Mouse (Mus musculus) layer of hippocampus, postnatal 14 days (tissue): Measurements from ENCODE around the gene Slc4a5. TPM values are rescaled to one million over a fixed set of nuclear protein-coding genes. Genes with fewer than 3 reads are reported as not detected.
A peak's percentile ranks its signal among the peaks of the same experiment; 100 is the strongest.

ENCODE experiments used
- DNase-seq, 2 experiments: peaks; one replicate each; pipeline ENCODE4 v3.0.0; 2021 to 2022; ENCODE audit warnings: low spot score in 2 of 2, mixed read lengths in 1 of 2
- total RNA-seq, 2 experiments: library from RNA; stranded (reverse); gene quantifications; 2 replicates each; pipeline ENCODE4 v1.2.3; 2021

Slc4a5 gene
- total RNA-seq, 2 experiments from 2014 or later, result 0.41 to 11.9 TPM

- DNase-seq, result peak; percentile 66 to 78
Observed at GRCm38 (mm10) chr6:83215002-83215666, 4.5 kb upstream of the Slc4a5 start.

- DNase-seq, result no peak
Observed at GRCm38 (mm10) chr6:83231486-83231885, 11.9 kb downstream of the Slc4a5 start.

GRCm38 (mm10) chr6:83233306-83233705 is 13.7 kb downstream of the Slc4a5 start:
- no peak for DNase-seq

GRCm38 (mm10) chr6:83234280-83234741 is 14.7 kb downstream of the Slc4a5 start:
- DNase-seq, result no peak

- DNase-seq, result no peak
Observed at GRCm38 (mm10) chr6:83237123-83237522, 17.5 kb downstream of the Slc4a5 start.

- DNase-seq, result no peak
Observed at GRCm38 (mm10) chr6:83244422-83245061, 24.9 kb downstream of the Slc4a5 start.

GRCm38 (mm10) chr6:83245134-83245533 is 25.5 kb downstream of the Slc4a5 start:
- DNase-seq, result peak; percentile 17 to 33

- no peak for DNase-seq
Observed at GRCm38 (mm10) chr6:83245997-83246396, 26.4 kb downstream of the Slc4a5 start.

GRCm38 (mm10) chr6:83246750-83247149 is 27.1 kb downstream of the Slc4a5 start:
- DNase-seq, result no peak

GRCm38 (mm10) chr6:83247153-83247552 is 27.5 kb downstream of the Slc4a5 start:
- DNase-seq, result no peak

GRCm38 (mm10) chr6:83254242-83254641 is 34.6 kb downstream of the Slc4a5 start:
- DNase-seq, result no peak

GRCm38 (mm10) chr6:83264516-83264915 is 44.9 kb downstream of the Slc4a5 start:
- no peak for DNase-seq

GRCm38 (mm10) chr6:83265253-83265652 is 45.6 kb downstream of the Slc4a5 start:
- no peak for DNase-seq

GRCm38 (mm10) chr6:83265653-83266052 is 46.0 kb downstream of the Slc4a5 start:
- no peak for DNase-seq

GRCm38 (mm10) chr6:83267616-83268015 is 48.0 kb downstream of the Slc4a5 start:
- peak in 1 of 2 experiments; percentile 6 for DNase-seq

GRCm38 (mm10) chr6:83268144-83269010 is 48.7 kb downstream of the Slc4a5 start:
- peak; percentile 90 to 91 for DNase-seq

GRCm38 (mm10) chr6:83273733-83274132 is 54.1 kb downstream of the Slc4a5 start:
- no peak for DNase-seq

- no peak for DNase-seq
Observed at GRCm38 (mm10) chr6:83277151-83277550, 57.5 kb downstream of the Slc4a5 start.

- no peak for DNase-seq
Observed at GRCm38 (mm10) chr6:83278881-83279280, 59.3 kb downstream of the Slc4a5 start.

GRCm38 (mm10) chr6:83280256-83280955 is 60.8 kb downstream of the Slc4a5 start:
- no peak for DNase-seq
